Mouse (Mus musculus) brain, embryonic 18.5 days (tissue): ENCODE results near the gene Tbce.

Experiments
- DNase-seq: peaks from one replicate; pipeline ENCODE4 v3.0.0-alpha.2; 2012; ENCODE audit warnings: low read depth, low spot score

Tbce gene

DNA sequence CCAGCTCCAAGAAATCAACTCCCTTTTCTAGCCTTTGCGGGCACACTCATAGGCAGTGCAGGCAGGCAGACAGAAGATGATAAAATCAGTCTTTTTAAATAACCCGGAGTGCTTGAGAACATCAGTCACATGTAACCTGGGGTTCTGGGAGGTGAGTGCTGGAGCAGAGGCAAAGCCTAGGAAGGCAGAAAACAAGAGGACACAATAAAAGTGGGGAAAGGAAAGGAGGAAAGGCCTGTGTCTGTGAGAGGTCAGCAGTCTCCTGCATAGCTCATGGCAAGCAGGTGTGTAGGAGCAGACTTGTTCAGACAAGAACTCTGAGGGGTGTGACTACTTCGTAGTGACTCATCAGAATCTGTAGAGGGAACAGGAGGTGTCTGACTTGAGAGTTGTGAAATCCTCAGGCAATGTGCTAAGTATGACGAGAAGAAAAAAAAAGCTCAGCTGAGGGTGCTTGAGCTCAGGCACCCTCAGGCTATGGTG is 70.8 kb downstream of the Tbce start:
- no peak for DNase-seq

DNA sequence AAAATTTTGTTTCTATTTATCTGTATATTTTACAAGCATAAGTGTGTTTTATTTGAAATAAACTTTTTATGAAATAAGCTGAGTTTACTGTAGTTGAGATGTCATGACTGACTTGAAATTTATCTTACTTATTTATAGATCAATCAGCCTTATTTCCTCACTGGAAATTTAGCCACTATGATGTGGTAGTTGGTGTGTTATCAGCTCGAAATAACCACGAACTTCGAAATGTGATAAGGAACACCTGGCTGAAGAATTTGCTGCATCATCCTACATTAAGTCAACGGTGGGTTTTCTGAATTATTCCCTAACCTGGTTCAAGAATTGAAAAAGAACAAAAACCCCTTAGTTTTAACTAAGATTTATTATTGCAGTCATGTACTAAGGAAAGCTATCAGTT is 73.3 kb downstream of the Tbce start:
- no peak for DNase-seq

DNA sequence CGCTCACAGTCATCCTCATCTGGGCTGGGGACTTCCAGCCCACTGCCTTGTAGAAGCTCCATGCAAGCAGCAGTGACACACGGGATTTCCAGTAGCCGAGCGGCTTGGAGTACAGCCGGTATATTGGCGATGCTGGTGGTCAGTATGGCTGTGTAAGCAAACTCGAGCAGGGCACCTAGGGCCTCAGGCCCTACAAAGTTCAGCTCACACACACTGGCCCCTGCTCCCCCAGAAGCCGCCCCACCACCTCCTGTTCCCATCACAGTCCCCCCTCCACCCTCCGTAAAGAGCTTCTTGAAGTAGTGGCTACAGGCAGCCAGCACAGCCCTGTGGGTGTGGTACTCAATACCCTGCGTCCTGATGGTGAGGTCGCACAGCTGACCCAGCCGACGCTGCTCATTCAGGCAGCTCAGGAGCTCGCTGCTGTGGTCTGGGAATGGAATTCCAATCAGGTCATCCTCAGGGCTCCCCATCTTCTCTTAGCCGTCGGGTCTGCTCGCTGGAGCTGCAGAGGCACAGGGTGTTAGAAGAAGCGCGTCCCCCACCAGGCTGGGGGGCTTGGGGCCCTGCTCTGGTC is 74.0 kb downstream of the Tbce start:
- DNase-seq = no peak

DNA sequence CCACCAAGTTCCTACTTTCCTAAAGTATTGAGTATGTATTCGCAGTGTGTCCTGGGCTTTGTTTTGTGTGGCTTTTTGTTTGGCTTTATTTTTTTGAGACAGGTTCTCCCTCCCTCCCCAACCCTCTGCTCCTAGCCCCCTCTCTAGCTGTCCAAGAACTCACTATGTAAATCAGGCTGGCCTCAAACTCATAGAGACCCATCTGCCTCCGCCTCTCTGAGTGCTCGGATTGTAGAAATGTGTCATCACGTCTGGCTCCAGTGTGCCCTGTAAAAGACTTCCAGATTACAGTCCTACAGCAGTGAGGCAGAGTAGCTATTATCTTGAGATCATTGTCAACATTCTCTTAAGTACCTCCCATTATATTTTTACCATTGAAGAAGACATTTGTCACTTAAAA is 78.4 kb downstream of the Tbce start:
- no peak for DNase-seq

DNA sequence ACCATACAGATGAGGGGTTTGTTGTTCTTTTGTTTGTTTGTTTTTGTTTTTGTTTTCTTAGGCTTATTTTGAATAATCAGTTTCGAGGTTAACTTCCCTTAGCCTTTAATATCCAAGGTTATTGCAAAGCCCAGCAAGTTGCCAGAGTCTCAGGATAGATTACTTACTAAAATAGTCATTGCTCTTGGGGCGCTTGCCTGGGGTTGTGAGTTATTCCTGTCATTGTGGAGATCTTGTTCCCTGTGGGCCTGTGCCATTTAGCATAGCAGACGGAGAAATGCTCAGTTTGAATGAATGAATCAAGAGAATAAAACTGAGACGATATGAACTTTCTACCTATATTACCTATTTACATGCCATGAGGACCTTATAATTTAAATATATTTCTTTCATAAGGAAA is 79.2 kb downstream of the Tbce start:
- no peak for DNase-seq

DNA sequence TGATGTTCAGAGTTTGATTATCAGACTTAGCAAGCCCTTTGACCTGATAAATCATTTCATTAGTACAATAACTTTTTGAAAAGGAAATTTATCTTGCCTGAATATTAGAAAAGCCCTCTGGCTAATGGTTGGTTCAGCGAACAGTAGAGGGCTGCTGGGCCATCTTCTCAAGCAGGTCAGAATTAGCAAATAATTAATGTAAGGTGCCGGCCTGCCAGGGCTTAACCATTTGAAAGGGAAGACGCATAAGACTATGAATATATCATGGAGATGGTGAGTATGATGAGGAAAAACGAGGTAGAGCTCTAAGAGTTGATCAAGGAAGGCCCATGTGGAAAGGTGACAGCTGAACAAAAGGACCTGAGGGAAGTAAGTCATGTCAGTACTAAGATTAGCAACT is 82.8 kb downstream of the Tbce start:
- DNase-seq = no peak

DNA sequence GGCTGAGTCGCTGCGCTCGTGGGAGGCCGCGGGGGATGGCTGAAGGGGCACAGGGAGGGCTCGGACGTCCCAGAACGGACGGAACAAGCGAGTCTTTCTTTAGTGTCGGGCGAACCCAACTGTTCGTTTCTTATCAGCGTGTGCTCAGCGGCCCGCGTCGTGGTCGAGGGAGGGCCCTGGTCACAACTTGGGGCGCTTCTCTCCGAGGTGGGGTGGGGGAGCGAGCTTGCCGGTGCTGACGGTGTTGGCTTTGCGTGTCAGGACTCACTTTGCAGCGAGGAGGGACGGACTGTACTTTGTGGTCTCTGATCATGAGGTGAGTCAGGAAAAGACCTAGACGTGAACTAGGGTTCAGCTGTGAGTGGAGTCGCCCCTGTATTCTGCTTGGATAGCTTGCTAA is 84.5 kb downstream of the Tbce start:
- no peak for DNase-seq

DNA sequence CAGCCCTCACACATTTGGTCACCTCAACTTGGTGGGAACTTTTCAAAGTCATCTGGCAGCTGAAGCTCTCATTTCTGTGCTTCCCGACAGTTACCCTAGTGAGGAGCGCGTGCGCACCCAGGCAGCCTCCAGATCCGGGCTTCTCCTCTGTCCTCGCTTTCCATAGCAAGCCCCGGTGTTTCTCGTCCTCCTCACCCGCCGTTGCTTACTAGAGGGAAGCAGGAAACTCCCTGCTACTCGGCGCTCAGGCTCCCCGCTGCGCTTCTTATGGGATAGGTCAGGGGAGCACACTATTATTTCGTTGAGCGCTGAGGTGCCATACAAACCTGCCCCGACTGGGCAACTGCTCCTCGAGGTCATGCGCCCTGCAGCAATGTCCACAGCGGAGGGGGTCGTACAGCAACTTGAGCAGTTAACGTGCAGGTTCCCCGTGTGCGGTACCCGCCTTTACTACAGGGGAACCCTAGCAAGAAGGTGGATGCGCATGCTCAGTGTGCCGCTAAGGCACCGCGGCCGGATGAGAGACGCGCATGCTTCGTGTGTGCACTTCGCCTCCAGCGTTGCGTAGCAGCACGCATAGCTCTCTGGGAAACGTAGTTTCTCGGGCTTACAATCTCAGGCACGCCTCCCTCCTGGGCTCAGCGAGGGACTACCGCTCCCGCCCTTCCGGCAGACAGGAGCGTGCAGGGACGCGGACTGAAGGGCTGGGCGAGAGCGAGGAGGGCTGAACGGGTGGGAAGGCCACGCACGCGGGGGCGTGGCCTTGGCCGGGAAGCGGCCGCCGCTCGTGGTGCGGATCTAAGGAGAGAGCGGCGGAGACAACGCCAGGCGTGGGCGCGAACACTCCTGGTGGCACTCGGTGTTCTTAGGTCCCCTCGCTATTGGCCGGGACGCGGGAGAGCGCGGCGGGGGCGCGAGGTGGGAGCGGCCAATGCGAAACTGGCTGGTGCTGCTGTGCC is 85.3 kb downstream of the Tbce start, which contains the start of gene B3galnt2:
Gene B3galnt2, plus strand, starts transcription at position 596 of the 959 bp plus-strand sequence.
- peak; percentile 98 for DNase-seq
